Mouse (Mus musculus) liver, embryonic 16.5 days (tissue): Measurements from ENCODE around the gene Alg2. TPM values are rescaled to one million over a fixed set of nuclear protein-coding genes. Genes with fewer than 3 reads are reported as not detected.

ENCODE experiments used
- ATAC-seq: fragments of 200-750 bp; cut with Nextera tagmentation; 2 replicates; pipeline ENCODE4 v1.8.0; 2017; ENCODE audit warnings: low read depth, mild to moderate bottlenecking, moderate number of reproducible peaks, moderate library complexity
- H3K27ac ChIP-seq: fragments of 300-500 bp; sonication (generic); 2 replicates; pipeline ENCODE4 v1.5.1; 2014; ENCODE audit warnings: mild to moderate bottlenecking, low read length
- H3K27me3 ChIP-seq: fragments of 300-500 bp; sonication (generic); 2 replicates; pipeline ENCODE4 v1.6.1; 2014; ENCODE audit warnings: low read depth, low read length, mixed read lengths; ENCODE audit not compliant: control insufficient read depth, insufficient read depth
- H3K36me3 ChIP-seq: fragments of 300-500 bp; sonication (generic); 2 replicates; pipeline ENCODE4 v1.6.1; 2014; ENCODE audit warnings: mild to moderate bottlenecking; ENCODE audit not compliant: control insufficient read depth, insufficient read depth
- H3K4me1 ChIP-seq: fragments of 300-500 bp; sonication (generic); 2 replicates; pipeline ENCODE4 v1.6.1; 2014; ENCODE audit warnings: low read depth, low read length, mixed read lengths; ENCODE audit not compliant: control insufficient read depth
- H3K4me2 ChIP-seq: fragments of 300-500 bp; sonication (generic); 2 replicates; pipeline ENCODE4 v1.6.1; 2014; ENCODE audit warnings: low read depth, low read length, mixed read lengths
- H3K4me3 ChIP-seq: fragments of 300-500 bp; sonication (generic); 2 replicates; pipeline ENCODE4 v1.5.1; 2014; ENCODE audit warnings: low read depth, mild to moderate bottlenecking, low read length
- H3K9ac ChIP-seq: fragments of 300-500 bp; sonication (generic); 2 replicates; pipeline ENCODE4 v1.6.1; 2014; ENCODE audit warnings: low read depth, low read length
- H3K9me3 ChIP-seq: fragments of 300-500 bp; sonication (generic); replicated peaks from 2 replicates; pipeline ENCODE4 v1.6.1; 2016; ENCODE audit warnings: low read length; ENCODE audit not compliant: control insufficient read depth
- WGBS: fragments of 180-500 bp; shearing (Covaris S2); extraction: QIAGEN DNeasy Blood & Tissue Kit; methylation state at CpG from one replicate; pipeline ENCODE4 v1.1.7; 2014; ENCODE audit not compliant: insufficient replicate concordance; 5-methylcytosine and 5-hydroxymethylcytosine counted together
- polyA plus RNA-seq: library from polyadenylated mRNA; unstranded; fragments of >200 nt; fragmentation: Nextera tagmentation; extraction: Ambion mirVana; gene quantifications from 2 replicates; pipeline ENCODE4 v1.2.1, GENCODE M21; 2015

Gene Alg2
- 13.2 and 14.2 TPM in 2 replicates for polyA plus RNA-seq

DNA sequence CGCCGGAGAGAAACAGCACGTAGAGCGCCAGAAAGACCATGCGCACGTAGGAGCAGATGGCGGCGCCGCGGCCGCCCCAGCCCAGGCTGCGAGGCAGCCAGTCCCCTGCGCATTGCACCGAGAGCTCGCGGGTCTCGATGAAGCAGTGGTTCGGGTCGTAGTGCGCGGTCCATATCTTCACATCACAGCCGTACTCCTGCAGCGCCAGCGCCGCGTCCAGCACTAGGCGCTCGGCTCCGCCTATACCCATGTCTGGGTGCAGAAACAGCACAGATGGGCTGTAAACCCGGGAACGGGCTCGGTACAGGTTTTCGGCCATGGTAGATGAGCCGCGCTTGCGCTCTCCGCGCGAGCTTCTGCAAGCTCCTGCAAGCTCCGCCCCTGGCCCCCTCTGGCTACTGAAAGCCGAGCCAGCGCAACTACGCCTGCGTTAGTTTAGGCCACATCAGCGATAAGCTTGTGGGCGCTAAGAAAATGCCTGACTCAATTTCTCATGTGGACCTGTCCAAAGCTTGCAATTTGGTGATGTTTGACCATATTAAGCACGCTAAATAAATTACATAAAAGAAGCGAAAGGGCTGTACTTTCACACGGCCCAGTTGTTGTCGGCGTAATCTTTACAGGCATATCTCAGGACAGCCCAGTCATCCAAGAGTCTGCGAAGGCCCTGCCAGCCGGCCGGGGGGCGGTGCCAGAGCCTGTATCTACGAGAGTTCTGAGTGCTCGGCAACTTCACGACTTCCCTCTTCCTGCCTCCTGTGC lies at the start of gene Alg2, which contains the start of gene Sec61b:
TSS of gene Alg2 (minus strand) at position 366 of the 762 bp plus-strand sequence.
TSS of gene Sec61b (plus strand) at position 691 of the 762 bp plus-strand sequence.
- peak; percentile 97 for ATAC-seq
- Histone ChIP-seq H3K4me2 (peak within 1 kb of the TSS; percentile 86), H3K4me1 (peaks cover 19% of the 10 kb centered on the region), H3K9me3 (no peaks in the 10 kb centered on the region), H3K27me3 (no peaks in the 10 kb centered on the region), H3K36me3 (peaks cover 30% of the 10 kb centered on the region), H3K27ac (peak within 1 kb of the TSS; percentile 94), H3K4me3 (peak within 1 kb of the TSS; percentile 96), H3K9ac (peak within 1 kb of the TSS; percentile 88)
- WGBS: under 1% methylated on average over 58 of the region's 58 CpGs

DNA sequence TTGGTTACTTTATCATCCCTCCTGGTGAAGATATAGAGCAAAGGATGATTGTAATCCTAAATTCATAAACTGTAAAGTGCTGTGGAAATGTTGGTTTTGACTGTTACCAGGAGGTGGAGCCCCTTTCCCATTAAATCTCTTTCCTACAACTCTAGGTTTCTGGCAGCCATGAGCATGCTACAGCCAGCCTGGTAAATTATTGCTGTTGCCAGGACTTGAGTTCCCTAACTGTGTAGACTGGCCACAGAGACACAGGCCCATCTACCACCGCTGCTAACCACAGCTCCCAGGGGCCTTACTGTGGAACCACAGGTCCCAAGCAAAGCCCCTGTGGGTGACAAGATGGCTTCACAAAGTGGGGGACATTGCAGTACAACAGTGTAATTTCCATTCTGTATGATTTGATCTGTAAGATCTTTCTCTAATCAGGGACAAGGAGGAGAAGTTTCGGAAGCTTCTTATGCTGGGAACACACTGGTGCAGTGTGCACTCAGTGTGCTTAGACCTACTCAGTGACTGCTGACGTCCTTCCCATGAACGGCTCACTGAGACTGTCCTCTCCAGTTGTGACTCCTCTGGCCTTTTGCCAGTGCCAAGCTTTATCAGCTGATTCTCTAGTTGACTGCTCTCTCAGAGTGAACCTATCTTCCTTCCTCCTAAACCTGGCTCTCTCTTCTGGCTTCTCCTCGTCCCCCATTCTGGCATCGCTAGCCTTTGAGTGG lies 47.9 kb upstream of the Alg2 start:
- H3K9me3 ChIP-seq: no peaks in the 10 kb centered on the region
- H3K4me3 ChIP-seq: no peak overlapping the region
- H3K9ac ChIP-seq: no peak overlapping the region
- 68% methylated on average over 6 of the region's 6 CpGs for WGBS
- no peak overlapping the region for H3K4me2 ChIP-seq
- no peaks in the 10 kb centered on the region for H3K36me3 ChIP-seq
- no peak for ATAC-seq
- no peaks in the 10 kb centered on the region for H3K4me1 ChIP-seq
- H3K27me3 ChIP-seq: no peaks in the 10 kb centered on the region
- no peak overlapping the region for H3K27ac ChIP-seq

GRCm38 (mm10) chr4:47520076-47520475 lies 45.9 kb upstream of the Alg2 start:
- Histone ChIP-seq H3K27me3 (no peaks in the 10 kb centered on the region), H3K4me3 (no peak overlapping the region), H3K9me3 (no peaks in the 10 kb centered on the region), H3K36me3 (no peaks in the 10 kb centered on the region), H3K9ac (no peak overlapping the region), H3K4me2 (no peak overlapping the region), H3K4me1 (no peaks in the 10 kb centered on the region), H3K27ac (no peak overlapping the region)
- 37% methylated on average over 4 of the region's 4 CpGs for WGBS
- no peak for ATAC-seq

DNA sequence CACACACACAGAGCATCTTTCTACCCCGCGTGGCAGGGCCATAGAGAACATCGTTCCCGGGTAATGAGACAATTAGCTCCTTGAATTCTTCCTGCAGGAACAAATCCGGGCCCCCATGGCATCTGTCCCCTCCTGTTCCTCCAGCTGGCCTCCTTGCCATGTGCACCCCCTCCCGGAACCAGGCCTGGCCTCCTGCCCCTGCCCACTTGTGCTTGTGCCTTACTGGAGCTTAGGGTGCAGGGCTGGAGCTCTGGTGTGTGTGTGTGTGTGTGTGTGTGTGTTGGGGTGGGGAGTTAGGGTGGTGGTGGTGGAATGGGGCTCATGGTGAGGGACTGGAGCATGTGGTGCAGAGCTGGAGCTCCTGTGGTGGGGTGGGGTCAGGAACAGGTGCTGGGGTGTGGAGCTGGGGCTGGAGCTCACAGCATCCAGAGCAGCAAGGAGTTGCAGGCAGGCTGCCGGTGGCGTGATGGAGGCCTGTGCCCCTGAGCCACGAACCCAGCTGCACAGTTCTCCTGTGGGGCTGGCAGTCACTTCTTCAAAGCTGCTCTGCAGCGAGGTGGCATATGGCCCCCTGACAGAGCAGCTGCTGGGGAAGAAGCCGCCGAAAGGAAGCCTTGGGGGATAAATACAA lies 44.5 kb upstream of the Alg2 start:
- no peaks in the 10 kb centered on the region for H3K4me1 ChIP-seq
- H3K4me3 ChIP-seq: no peak overlapping the region
- H3K9me3 ChIP-seq: no peaks in the 10 kb centered on the region
- H3K9ac ChIP-seq: no peak overlapping the region
- no peaks in the 10 kb centered on the region for H3K27me3 ChIP-seq
- H3K27ac ChIP-seq: no peak overlapping the region
- no peaks in the 10 kb centered on the region for H3K36me3 ChIP-seq
- no peak overlapping the region for H3K4me2 ChIP-seq
- 56% methylated on average over 12 of the region's 12 CpGs for WGBS
- no peak for ATAC-seq

GRCm38 (mm10) chr4:47504841-47505517 lies 30.8 kb upstream of the Alg2 start:
- no peaks in the 10 kb centered on the region for H3K36me3 ChIP-seq
- H3K27me3 ChIP-seq: no peaks in the 10 kb centered on the region
- no peaks in the 10 kb centered on the region for H3K4me1 ChIP-seq
- no peak overlapping the region for H3K4me2 ChIP-seq
- no peaks in the 10 kb centered on the region for H3K9me3 ChIP-seq
- 61% methylated on average over 10 of the region's 10 CpGs for WGBS
- no peak overlapping the region for H3K27ac ChIP-seq
- H3K4me3 ChIP-seq: no peak overlapping the region
- ATAC-seq: no peak
- H3K9ac ChIP-seq: no peak overlapping the region

DNA sequence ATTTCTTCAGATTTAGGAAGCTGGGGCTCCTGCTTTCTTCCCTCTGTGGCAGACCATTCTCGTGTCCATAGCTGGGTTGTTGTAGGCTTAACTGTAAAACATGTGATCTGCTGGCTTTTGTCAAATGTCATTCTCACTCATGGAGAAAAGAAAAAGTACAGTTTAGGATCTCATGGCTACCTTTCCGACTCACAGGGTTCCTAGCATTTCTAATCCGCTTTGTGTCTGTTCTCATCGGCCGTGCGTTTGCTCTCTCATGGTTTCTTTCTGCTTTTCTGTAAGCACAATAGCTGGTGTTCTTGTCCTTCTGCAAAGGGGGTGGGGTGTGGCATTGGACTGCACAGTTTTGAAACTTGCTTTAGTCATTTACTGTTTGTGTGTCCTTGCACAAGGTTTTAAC lies 28.9 kb upstream of the Alg2 start:
- 70% methylated on average over 6 of the region's 6 CpGs for WGBS
- H3K36me3 ChIP-seq: no peaks in the 10 kb centered on the region
- no peak overlapping the region for H3K9ac ChIP-seq
- H3K27me3 ChIP-seq: no peaks in the 10 kb centered on the region
- no peak overlapping the region for H3K4me2 ChIP-seq
- ATAC-seq: no peak
- no peaks in the 10 kb centered on the region for H3K4me1 ChIP-seq
- no peaks in the 10 kb centered on the region for H3K9me3 ChIP-seq
- H3K27ac ChIP-seq: no peak overlapping the region
- no peak overlapping the region for H3K4me3 ChIP-seq

- Histone ChIP-seq H3K9ac (no peak overlapping the region), H3K4me1 (no peaks in the 10 kb centered on the region), H3K4me3 (no peak overlapping the region), H3K9me3 (no peaks in the 10 kb centered on the region), H3K36me3 (no peaks in the 10 kb centered on the region), H3K27me3 (no peaks in the 10 kb centered on the region), H3K4me2 (no peak overlapping the region), H3K27ac (no peak overlapping the region)
- ATAC-seq: no peak
- 21% methylated on average over 4 of the region's 4 CpGs for WGBS
These were observed 28.4 kb upstream of the Alg2 start for GRCm38 (mm10) chr4:47502546-47502971.

DNA sequence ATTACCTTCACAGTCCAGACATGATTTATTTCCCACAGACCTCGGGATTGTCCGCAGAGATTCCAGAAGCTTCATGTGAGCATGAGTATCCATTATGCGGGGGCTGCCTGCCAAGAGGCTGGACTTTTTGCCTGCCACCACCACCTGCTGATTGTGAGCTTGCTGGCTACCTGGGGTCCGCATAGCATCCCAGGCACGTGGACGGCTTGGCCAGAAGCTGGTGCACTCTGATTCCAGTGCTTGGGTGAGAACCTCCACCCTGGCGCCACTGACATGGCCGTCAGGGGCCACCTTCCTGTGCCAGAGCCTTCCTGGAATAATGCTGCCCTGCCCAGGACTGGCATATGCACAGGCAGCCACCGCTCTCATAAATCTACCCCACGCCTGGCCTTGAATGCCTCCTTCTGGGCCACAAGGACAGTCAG lies 25.0 kb upstream of the Alg2 start:
- Histone ChIP-seq H3K4me1 (no peaks in the 10 kb centered on the region), H3K4me3 (no peak overlapping the region), H3K9me3 (no peaks in the 10 kb centered on the region), H3K4me2 (no peak overlapping the region), H3K36me3 (no peaks in the 10 kb centered on the region), H3K27me3 (no peaks in the 10 kb centered on the region), H3K27ac (no peak overlapping the region), H3K9ac (no peak overlapping the region)
- ATAC-seq: no peak
- WGBS: 68% methylated on average over 10 of the region's 10 CpGs
